Mouse (Mus musculus): ENCODE results near the gene Mkrn3. TPM values are rescaled to one million over a fixed set of nuclear protein-coding genes. Genes with fewer than 3 reads are reported as not detected.

Gene Mkrn3
- total RNA-seq, 1 experiment from 2014 or later: 1.3 TPM

GRCm38 (mm10) chr7:62406573-62407050, 13.3 kb downstream of the Mkrn3 start:
- no peak for ATAC-seq (replicated peaks in 1 of 2; ENCODE audit: insufficient read depth in 1 of 2, low FRiP score in 2 of 2, low TSS enrichment in 1 of 2, low read depth in 1 of 2, poor library complexity in 2 of 2, severe bottlenecking in 2 of 2)

DNA sequence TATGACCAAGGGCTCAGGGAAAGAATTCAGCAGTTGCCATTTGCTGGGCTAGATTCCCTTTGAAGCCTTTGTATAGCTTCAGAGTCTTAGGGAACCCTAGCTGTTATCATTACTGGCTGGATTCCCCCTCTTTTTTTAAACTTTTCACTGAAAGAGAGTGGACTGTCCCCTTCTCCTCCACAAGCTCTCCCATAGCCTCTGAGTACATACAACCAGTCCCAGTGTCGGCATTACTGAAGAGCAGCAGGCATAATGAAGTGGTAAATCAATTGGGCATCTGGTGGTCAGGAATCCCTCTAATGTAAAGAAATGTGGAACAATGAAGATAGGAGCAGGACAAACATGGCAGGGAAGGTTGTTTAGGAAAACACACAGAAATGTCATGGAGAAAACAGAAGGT, 27.7 kb downstream of the Mkrn3 start:
- ATAC-seq (replicated peaks in 1 of 2; ENCODE audit: insufficient read depth in 1 of 2, low FRiP score in 2 of 2, low TSS enrichment in 1 of 2, low read depth in 1 of 2, poor library complexity in 2 of 2, severe bottlenecking in 2 of 2): no peak

DNA sequence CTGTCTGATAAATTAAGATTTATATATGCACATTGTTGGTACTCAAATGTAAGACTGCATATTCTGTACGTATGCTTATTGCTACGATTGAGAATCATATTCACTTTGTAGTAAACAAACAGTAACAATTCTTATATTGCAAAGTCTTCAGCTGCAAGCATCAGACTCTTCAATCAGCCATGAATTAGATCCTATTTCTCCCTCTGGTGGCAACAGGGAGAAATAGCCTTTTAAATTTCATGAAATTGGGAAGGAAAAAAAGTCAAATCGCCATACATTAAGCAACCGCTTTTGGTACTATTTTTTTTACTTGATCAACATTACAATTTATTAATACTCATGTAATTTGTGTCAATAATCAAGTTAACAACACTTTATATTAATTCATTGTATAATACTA, 31.6 kb downstream of the Mkrn3 start:
- ATAC-seq (replicated peaks in 1 of 2; ENCODE audit: insufficient read depth in 1 of 2, low FRiP score in 2 of 2, low TSS enrichment in 1 of 2, low read depth in 1 of 2, poor library complexity in 2 of 2, severe bottlenecking in 2 of 2): no peak

DNA sequence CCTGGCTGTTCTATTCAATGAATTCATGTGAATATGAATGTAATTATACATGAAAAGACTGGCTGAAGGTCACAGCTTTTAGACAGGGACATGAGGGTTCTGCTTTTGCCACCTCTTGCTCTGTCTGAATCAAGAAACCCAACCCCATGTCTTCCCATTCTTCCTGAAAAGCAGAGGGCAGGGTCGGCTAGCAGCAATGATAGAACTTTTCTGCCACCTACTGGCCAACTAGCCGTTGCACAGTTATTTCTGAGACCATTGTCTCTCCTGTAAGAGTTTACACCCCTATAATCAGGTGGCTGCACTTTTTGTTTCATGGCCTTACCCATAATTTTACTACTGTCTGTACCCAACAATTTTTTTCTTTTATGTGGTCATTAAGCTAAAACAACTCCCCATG, 37.5 kb downstream of the Mkrn3 start:
- peak; percentile 53 to 78; a peak in 3 of 4 replicates for ATAC-seq (replicated peaks in 1 of 2; ENCODE audit: insufficient read depth in 1 of 2, low FRiP score in 2 of 2, low TSS enrichment in 1 of 2, low read depth in 1 of 2, poor library complexity in 2 of 2, severe bottlenecking in 2 of 2)

DNA sequence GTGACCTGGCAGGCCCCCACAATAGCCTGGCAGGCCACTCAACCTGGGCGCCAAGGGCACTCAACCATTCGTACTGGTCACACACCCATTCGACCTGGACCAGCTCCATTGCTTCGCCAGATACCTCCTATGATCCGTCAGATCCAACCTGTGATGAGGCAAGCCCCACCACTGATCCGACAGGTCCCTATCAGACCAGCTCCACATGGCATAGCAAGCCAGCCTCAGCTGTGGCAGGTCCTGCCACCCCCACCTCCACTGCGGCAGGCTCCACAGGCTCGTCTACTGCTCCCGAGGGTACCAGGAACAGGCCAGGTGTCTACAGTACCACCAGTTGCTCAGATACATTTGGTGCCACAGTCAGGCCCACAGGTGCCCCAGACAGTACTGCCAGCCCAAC, 41.4 kb downstream of the Mkrn3 start:
- ATAC-seq (replicated peaks in 1 of 2; ENCODE audit: insufficient read depth in 1 of 2, low FRiP score in 2 of 2, low TSS enrichment in 1 of 2, low read depth in 1 of 2, poor library complexity in 2 of 2, severe bottlenecking in 2 of 2): no peak

DNA sequence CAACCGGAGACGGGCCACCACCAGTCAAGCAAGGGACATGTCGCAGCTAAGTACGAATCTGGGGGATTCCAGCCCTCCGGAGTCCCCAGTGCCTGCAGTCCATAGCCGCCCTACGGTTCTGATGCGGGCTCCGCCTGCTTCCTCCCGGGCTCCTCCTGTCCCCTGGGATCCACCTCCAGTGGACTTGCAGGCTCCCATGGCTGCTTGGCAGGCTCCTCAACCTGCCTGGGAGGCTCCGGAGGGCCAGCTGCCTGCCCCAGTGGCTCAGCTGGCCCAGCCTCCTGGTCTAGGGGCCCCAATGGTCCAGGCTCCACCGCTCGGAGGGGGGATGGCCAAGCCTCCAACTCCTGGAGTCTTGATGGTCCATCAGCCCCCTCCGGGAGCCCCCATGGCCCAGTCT, 42.6 kb downstream of the Mkrn3 start:
- peak in 1 of 2 experiments; percentile 16; a peak in 1 of 4 replicates for ATAC-seq (replicated peaks in 1 of 2; ENCODE audit: insufficient read depth in 1 of 2, low FRiP score in 2 of 2, low TSS enrichment in 1 of 2, low read depth in 1 of 2, poor library complexity in 2 of 2, severe bottlenecking in 2 of 2)

- ATAC-seq (replicated peaks in 1 of 2; ENCODE audit: insufficient read depth in 1 of 2, low FRiP score in 2 of 2, low TSS enrichment in 1 of 2, low read depth in 1 of 2, poor library complexity in 2 of 2, severe bottlenecking in 2 of 2): peak; percentile 29 to 30; a peak in 3 of 4 replicates
These were observed 43.2 kb downstream of the Mkrn3 start, which contains the start of gene Magel2 for GRCm38 (mm10) chr7:62376510-62377304. Gene Magel2, plus strand, starts transcription at chr7:62377010.

DNA sequence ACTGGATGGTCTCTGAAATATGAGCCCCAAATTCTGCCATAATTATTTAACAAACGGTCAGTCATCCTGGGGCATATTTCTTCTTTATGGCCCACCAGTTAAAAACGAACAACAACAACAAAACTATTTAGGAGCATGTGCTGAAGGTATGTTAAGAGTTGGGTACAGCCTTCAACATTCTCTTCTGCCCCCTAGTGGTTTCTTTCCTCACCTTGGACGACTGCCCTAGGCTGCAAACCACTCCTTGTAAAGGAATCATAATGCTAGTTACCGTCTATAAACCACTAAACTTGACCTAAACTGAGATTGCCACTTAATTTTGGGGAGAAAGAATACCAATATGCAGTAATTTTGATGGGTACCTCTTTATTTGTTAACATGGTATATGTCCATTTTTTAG, 44.3 kb downstream of the Mkrn3 start:
- 0 out of 4 replicates have a peak, but pooled peaks have one; percentile 40 to 47 for ATAC-seq (replicated peaks in 1 of 2; ENCODE audit: insufficient read depth in 1 of 2, low FRiP score in 2 of 2, low TSS enrichment in 1 of 2, low read depth in 1 of 2, poor library complexity in 2 of 2, severe bottlenecking in 2 of 2)

Other genes starting within 250 kb of the Mkrn3 start
- gene Ndn, start 73.6 kb downstream of the Mkrn3 start, total RNA-seq (2017): 3.2 and 4.3 TPM in 2 replicates
- not detected in 2 replicates for gene Magel2, start 43.1 kb downstream of the Mkrn3 start, total RNA-seq (2017)
- 3.6 and 6.8 TPM in 2 replicates for gene Peg12, start 44.4 kb upstream of the Mkrn3 start, total RNA-seq (2017)

All from hematopoietic stem cell, adult 5-6 weeks (primary cell).